In the genomic region with DNA sequence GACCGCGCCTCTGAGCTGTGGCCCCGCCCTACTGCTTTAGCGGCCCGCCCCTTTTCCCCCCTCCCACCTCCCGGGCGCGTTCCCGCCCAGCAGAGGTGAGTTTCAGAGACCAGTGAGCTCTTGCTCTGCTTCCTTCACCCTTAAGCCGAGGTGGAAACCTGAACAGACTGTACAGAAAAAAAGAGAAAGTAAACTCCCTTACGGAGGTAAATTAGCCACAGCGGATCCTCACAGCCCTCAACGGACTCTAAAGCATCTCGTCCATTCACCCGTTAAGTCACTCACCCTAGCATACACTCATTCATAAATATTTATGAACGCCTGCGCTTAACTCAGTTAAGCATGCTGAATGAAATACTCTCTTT, we compare ENCODE assay signal across 8 mouse cellular contexts. TPM values are rescaled to one million over a fixed set of nuclear protein-coding genes. Genes with fewer than 3 reads are reported as not detected.
DNase-seq lines count a peak whose midpoint lies in the region; ATAC-seq and TF ChIP-seq lines count a peak whose summit lies in the region.

No protein-coding gene starts in this region.

- no peaks in the 10 kb centered on the region for H3K9me3 ChIP-seq in heart, embryonic 16.5 days (replicated peaks; ENCODE audit: control insufficient read depth, low read length)
- no peaks in the 10 kb centered on the region for H3K9me3 ChIP-seq in hindbrain, embryonic 14.5 days (ENCODE audit: control insufficient read depth, low read length)
- no peaks in the 10 kb centered on the region for H3K9me3 ChIP-seq in midbrain, embryonic 12.5 days

- no peak for ATAC-seq in heart, embryonic 16.5 days (replicated peaks; ENCODE audit: extremely low read depth, insufficient read depth, low FRiP score)
- ATAC-seq in hindbrain, embryonic 14.5 days (ENCODE audit: low FRiP score): no peak
- ATAC-seq in midbrain, embryonic 12.5 days (ENCODE audit: low FRiP score, low read depth): peak; percentile 76

- peak overlapping the region; percentile 84 for H3K27ac ChIP-seq in heart, embryonic 16.5 days (ENCODE audit: low read length)
- H3K27ac ChIP-seq in bone marrow, adult 2 months (ENCODE audit: control insufficient read depth, insufficient read depth, low read depth, low read length, poor library complexity): no peak overlapping the region
- no peak overlapping the region for H3K27ac ChIP-seq in hindbrain, embryonic 14.5 days
- H3K27ac ChIP-seq in midbrain, embryonic 12.5 days (replicated peaks): no peak overlapping the region

- peaks cover 21% of the 10 kb centered on the region for H3K4me1 ChIP-seq in heart, embryonic 16.5 days (ENCODE audit: control insufficient read depth, insufficient read depth, low read length)
- no peaks in the 10 kb centered on the region for H3K4me1 ChIP-seq in bone marrow, adult 2 months (ENCODE audit: control insufficient read depth, insufficient read depth, low read length)
- peaks cover 24% of the 10 kb centered on the region for H3K4me1 ChIP-seq in hindbrain, embryonic 14.5 days (replicated peaks; ENCODE audit: control insufficient read depth, insufficient read depth, low read length)
- H3K4me1 ChIP-seq in midbrain, embryonic 12.5 days: peaks cover 30% of the 10 kb centered on the region

- H3K4me2 ChIP-seq in heart, embryonic 16.5 days (ENCODE audit: low read depth, low read length): peak overlapping the region; percentile 95
- H3K4me2 ChIP-seq in hindbrain, embryonic 14.5 days (replicated peaks): peak overlapping the region; percentile 79
- H3K4me2 ChIP-seq in midbrain, embryonic 12.5 days (replicated peaks): peak overlapping the region; percentile 68

- no peaks in the 10 kb centered on the region for H3K27me3 ChIP-seq in heart, embryonic 16.5 days (ENCODE audit: control insufficient read depth, insufficient read depth, low read length)
- no peaks in the 10 kb centered on the region for H3K27me3 ChIP-seq in hindbrain, embryonic 14.5 days (ENCODE audit: control insufficient read depth, insufficient read depth, low read length)
- no peaks in the 10 kb centered on the region for H3K27me3 ChIP-seq in midbrain, embryonic 12.5 days

- WGBS in heart, embryonic 16.5 days: under 1% methylated on average over 17 of the region's 17 CpGs
- under 1% methylated on average over 17 of the region's 17 CpGs for WGBS in bone marrow, adult 2 months
- WGBS in hindbrain, embryonic 14.5 days: under 1% methylated on average over 17 of the region's 17 CpGs
- under 1% methylated on average over 17 of the region's 17 CpGs for WGBS in midbrain, embryonic 12.5 days

- H3K36me3 ChIP-seq in heart, embryonic 16.5 days (ENCODE audit: control insufficient read depth, insufficient read depth): no peaks in the 10 kb centered on the region
- no peaks in the 10 kb centered on the region for H3K36me3 ChIP-seq in hindbrain, embryonic 14.5 days (replicated peaks; ENCODE audit: control insufficient read depth, insufficient read depth)
- peaks cover 3% of the 10 kb centered on the region for H3K36me3 ChIP-seq in midbrain, embryonic 12.5 days

- peak overlapping the region; percentile 91 for H3K4me3 ChIP-seq in heart, embryonic 16.5 days (ENCODE audit: low read length)
- H3K4me3 ChIP-seq in bone marrow, adult 2 months (replicated peaks; ENCODE audit: control insufficient read depth, low read depth, low read length): peak overlapping the region; percentile 65
- peak overlapping the region; percentile 58 for H3K4me3 ChIP-seq in hindbrain, embryonic 14.5 days (replicated peaks; ENCODE audit: low read length)
- H3K4me3 ChIP-seq in midbrain, embryonic 12.5 days: peak overlapping the region; percentile 79

- peak overlapping the region; percentile 68 for H3K9ac ChIP-seq in heart, embryonic 16.5 days (ENCODE audit: low read length)
- peak overlapping the region; percentile 1; the same call in 1 of the 2 replicates for H3K9ac ChIP-seq in hindbrain, embryonic 14.5 days
- H3K9ac ChIP-seq in midbrain, embryonic 12.5 days (replicated peaks): 0 out of 2 replicates have a peak overlapping the region, but pooled peaks have one; percentile 11

- TF ChIP-seq CTCF in bone marrow, adult 2 months (IDR thresholded peaks at IDR 0.05; ENCODE audit: control insufficient read depth, insufficient read depth, low read length): no peak

- DNase-seq in heart, adult 8-10 months (ENCODE audit: low spot score): no peak
- no peak for DNase-seq in hindbrain, embryonic 14.5 days (ENCODE audit: low spot score)
- DNase-seq in spleen, postnatal 14 days (ENCODE audit: low spot score in 2 of 2): no peak
- no peak for DNase-seq in spleen, postnatal 36 days (ENCODE audit: low spot score in 2 of 2)
- DNase-seq in spleen, postnatal 10 days (ENCODE audit: low spot score in 2 of 2): no peak

- no peak for TF ChIP-seq POLR2A in bone marrow, adult 2 months (IDR thresholded peaks at IDR 0.05; ENCODE audit: borderline replicate concordance, control insufficient read depth, low read depth, low read length)

RNA-seq across cellular contexts. Expression of a gene that starts 0.3 kb away (rescaled TPM):
- 3.0 and 3.8 TPM in 2 replicates for polyA plus RNA-seq in heart, embryonic 16.5 days (2015; fragmentation: Nextera tagmentation; extraction: Ambion mirVana)
- total RNA-seq in heart, adult 8-10 months (2022): 1 to 10 TPM; 6.7 to 9.7 (median 7.7) TPM
- polyA plus RNA-seq in bone marrow, adult 2 months (2011; ENCODE audit: insufficient read depth, insufficient read length, low replicate concordance, missing spikeins): 1.5 and 2.6 TPM in 2 replicates
- polyA plus RNA-seq in hindbrain, embryonic 14.5 days (2014; fragmentation: Nextera tagmentation; extraction: Ambion mirVana): 5.9 and 6.2 TPM in 2 replicates
- 7.8 and 8.9 TPM in 2 replicates for polyA plus RNA-seq in midbrain, embryonic 12.5 days (2016; fragmentation: Nextera tagmentation; extraction: Ambion mirVana)

RNA-seq across cellular contexts. Expression of a gene that starts 0.4 kb away (rescaled TPM):
- polyA plus RNA-seq in heart, embryonic 16.5 days (2015; fragmentation: Nextera tagmentation; extraction: Ambion mirVana): 12.2 and 13.7 TPM in 2 replicates
- 1 to 10 TPM; 3.7 to 5.8 (median 4.0) TPM for total RNA-seq in heart, adult 8-10 months (2022)
- polyA plus RNA-seq in bone marrow, adult 2 months (2011; ENCODE audit: insufficient read depth, insufficient read length, low replicate concordance, missing spikeins): not detected in 2 replicates
- polyA plus RNA-seq in hindbrain, embryonic 14.5 days (2014; fragmentation: Nextera tagmentation; extraction: Ambion mirVana): 8.2 and 8.3 TPM in 2 replicates
- polyA plus RNA-seq in midbrain, embryonic 12.5 days (2016; fragmentation: Nextera tagmentation; extraction: Ambion mirVana): 10.8 and 11.9 TPM in 2 replicates

RNA-seq across cellular contexts. Expression of a gene that starts 5.4 kb away (rescaled TPM):
- polyA plus RNA-seq in heart, embryonic 16.5 days (2015; fragmentation: Nextera tagmentation; extraction: Ambion mirVana): not detected in 2 replicates
- not detected for total RNA-seq in heart, adult 8-10 months (2022)
- not detected in 2 replicates for polyA plus RNA-seq in bone marrow, adult 2 months (2011; ENCODE audit: insufficient read depth, insufficient read length, low replicate concordance, missing spikeins)
- polyA plus RNA-seq in hindbrain, embryonic 14.5 days (2014; fragmentation: Nextera tagmentation; extraction: Ambion mirVana): 0.09 TPM in 1 of 2 replicates, not detected in the other
- not detected in 2 replicates for polyA plus RNA-seq in midbrain, embryonic 12.5 days (2016; fragmentation: Nextera tagmentation; extraction: Ambion mirVana)

Comparison
In these comparisons a context has a peak if more than half of its experiments do, and no peak if none do; other contexts are left out.
1. H3K9ac ChIP-seq: peak in every context shown above with its lines; median percentile 68 in heart, embryonic 16.5 days; 11 in midbrain, embryonic 12.5 days; 1 in hindbrain, embryonic 14.5 days.